Mouse (Mus musculus) c-Kit-positive CD71-negative TER-119-negative erythroid progenitor cells, embryonic 14.5 days (primary cell): ENCODE results near the gene Ppp1cb.

Experiments
- DNase-seq: peaks from one replicate; pipeline ENCODE4 v3.0.0-alpha.2; 2013; ENCODE audit warnings: low read depth

Gene Ppp1cb

GRCm38 (mm10) chr5:32445287-32445921, 13.2 kb upstream of the Ppp1cb start:
- no peak for DNase-seq

GRCm38 (mm10) chr5:32446394-32446793, 12.2 kb upstream of the Ppp1cb start:
- no peak for DNase-seq

GRCm38 (mm10) chr5:32446810-32447209, 11.8 kb upstream of the Ppp1cb start:
- DNase-seq, result no peak

- DNase-seq, result peak; percentile 46
These were observed 723 bp downstream of the Ppp1cb start for GRCm38 (mm10) chr5:32459251-32459881.

- no peak for DNase-seq
These were observed 1.5 kb downstream of the Ppp1cb start for GRCm38 (mm10) chr5:32459882-32460751.

- DNase-seq, result no peak
These were observed 2.3 kb downstream of the Ppp1cb start for GRCm38 (mm10) chr5:32460973-32461372.

- no peak for DNase-seq
These were observed 13.8 kb downstream of the Ppp1cb start for GRCm38 (mm10) chr5:32472332-32473028.

GRCm38 (mm10) chr5:32473029-32473352, 14.3 kb downstream of the Ppp1cb start:
- DNase-seq, result no peak

GRCm38 (mm10) chr5:32476501-32476900, 17.9 kb downstream of the Ppp1cb start:
- DNase-seq, result no peak

- no peak for DNase-seq
These were observed 20.3 kb downstream of the Ppp1cb start for GRCm38 (mm10) chr5:32478972-32479371.

GRCm38 (mm10) chr5:32485430-32485829, 26.8 kb downstream of the Ppp1cb start:
- no peak for DNase-seq

- no peak for DNase-seq
These were observed 29.4 kb downstream of the Ppp1cb start for GRCm38 (mm10) chr5:32488044-32488443.

GRCm38 (mm10) chr5:32494084-32494700, 35.5 kb downstream of the Ppp1cb start:
- no peak for DNase-seq

GRCm38 (mm10) chr5:32508766-32509165, 50.1 kb downstream of the Ppp1cb start:
- no peak for DNase-seq

- peak; percentile 7 for DNase-seq
These were observed 61.7 kb downstream of the Ppp1cb start for GRCm38 (mm10) chr5:32520381-32520780.

GRCm38 (mm10) chr5:32549449-32549848, 90.8 kb downstream of the Ppp1cb start:
- DNase-seq, result no peak

GRCm38 (mm10) chr5:32564697-32565096, 106.1 kb downstream of the Ppp1cb start:
- DNase-seq, result no peak
